Mouse (Mus musculus) CH12.LX (cell line): ENCODE results near the gene Dnm3. TPM values are rescaled to one million over a fixed set of nuclear protein-coding genes. Genes with fewer than 3 reads are reported as not detected.

Source experiments
- DNase-seq: peaks from one replicate; pipeline ENCODE4 v3.0.0-alpha.2; 2013; ENCODE audit errors: extremely low read depth
- H3K27ac ChIP-seq: 2 replicates; pipeline ENCODE4 v1.5.1; 2012; ENCODE audit warnings: low read depth, mild to moderate bottlenecking, control low read depth, moderate library complexity; ENCODE audit not compliant: insufficient read depth
- H3K27me3 ChIP-seq: replicated peaks from 2 replicates; pipeline ENCODE3; 2012; ENCODE audit warnings: inconsistent platforms
- H3K36me3 ChIP-seq, 2 experiments: replicated peaks in 1 of 2; 2 replicates each; pipeline versions ENCODE3 to v1.6.1; 2012; ENCODE audit warnings: inconsistent platforms in 1 of 2, low read length in 1 of 2, mild to moderate bottlenecking in 1 of 2, mixed read lengths in 1 of 2, moderate library complexity in 1 of 2; ENCODE audit not compliant: control insufficient read depth in 1 of 2, insufficient read depth in 1 of 2
- H3K4me1 ChIP-seq, 2 experiments: 2 replicates each; pipeline ENCODE4 v1.6.1; 2012; ENCODE audit warnings: inconsistent platforms in 1 of 2, moderate library complexity in 1 of 2; ENCODE audit not compliant: insufficient read depth in 2 of 2, control insufficient read depth in 1 of 2
- H3K4me2 ChIP-seq: 2 replicates; pipeline ENCODE4 v1.6.1; 2012; ENCODE audit warnings: low read depth, mild to moderate bottlenecking, control low read depth; ENCODE audit not compliant: poor library complexity, insufficient read depth, severe bottlenecking
- H3K4me3 ChIP-seq, 3 experiments: fragments of 150-350 bp in 1 of 3; sonication (generic) in 1 of 3; replicated peaks in 1 of 3; 2 replicates each; pipeline versions ENCODE3 to v1.5.1; 2011 to 2012; ENCODE audit warnings: low read depth in 2 of 3, low read length in 2 of 3, mild to moderate bottlenecking in 2 of 3, moderate library complexity in 2 of 3, control low read depth in 1 of 3, improper control_type of control experiment in 1 of 3, inconsistent platforms in 1 of 3, mixed read lengths in 1 of 3; ENCODE audit not compliant: poor library complexity in 1 of 3
- H3K79me2 ChIP-seq: replicated peaks from 2 replicates; pipeline ENCODE4 v1.6.1; 2012; ENCODE audit warnings: mild to moderate bottlenecking, moderate library complexity; ENCODE audit not compliant: control insufficient read depth, poor library complexity, insufficient read depth, severe bottlenecking; ENCODE audit errors: extremely low read depth
- H3K9ac ChIP-seq: 2 replicates; pipeline ENCODE4 v1.6.1; 2012; ENCODE audit warnings: low read depth, mild to moderate bottlenecking, control low read depth, moderate library complexity; ENCODE audit not compliant: insufficient read depth
- H3K9me3 ChIP-seq: replicated peaks from 2 replicates; pipeline ENCODE3; 2012; ENCODE audit warnings: low read length, inconsistent platforms, mixed read lengths
- BHLHE40 ChIP-seq: IDR thresholded peaks from 2 replicates; pipeline ENCODE4 v1.6.1; 2011; ENCODE audit warnings: mild to moderate bottlenecking, low read depth, low read length, improper control_type of control experiment
- CHD1 ChIP-seq: IDR thresholded peaks from 2 replicates; pipeline ENCODE4 v1.6.1; 2012; ENCODE audit warnings: low read depth, low read length, improper control_type of control experiment, inconsistent platforms
- CHD2 ChIP-seq: IDR thresholded peaks from 2 replicates; pipeline ENCODE4 v1.6.1; 2011; ENCODE audit warnings: low read length, improper control_type of control experiment
- CTCF ChIP-seq, 2 experiments: IDR thresholded peaks in 1 of 2; conservative IDR thresholded peaks in 1 of 2; 2 replicates each; pipeline ENCODE4 v1.5.1; 2011 to 2012; ENCODE audit warnings: low read depth in 2 of 2, low read length in 2 of 2, improper control_type of control experiment in 1 of 2, inconsistent platforms in 1 of 2, mild to moderate bottlenecking in 1 of 2, moderate library complexity in 1 of 2
- E2F4 ChIP-seq: IDR thresholded peaks from 2 replicates; pipeline ENCODE4 v1.6.1; 2011; ENCODE audit warnings: low read depth, low read length, improper control_type of control experiment; ENCODE audit not compliant: insufficient replicate concordance
- ELF1 ChIP-seq: IDR thresholded peaks from 2 replicates; pipeline ENCODE4 v1.6.1; 2014; ENCODE audit warnings: low read depth, mild to moderate bottlenecking, inconsistent platforms, low read length, improper control_type of control experiment
- EP300 ChIP-seq: IDR thresholded peaks from 2 replicates; pipeline ENCODE4 v1.6.1; 2011; ENCODE audit warnings: low read length, improper control_type of control experiment
- ETS1 ChIP-seq: conservative IDR thresholded peaks from 2 replicates; pipeline ENCODE4 v1.6.1; 2012; ENCODE audit warnings: low read depth, mild to moderate bottlenecking, inconsistent platforms, low read length, improper control_type of control experiment, moderate library complexity
- GABPA ChIP-seq: IDR thresholded peaks from 2 replicates; pipeline ENCODE4 v1.6.1; 2012; ENCODE audit warnings: low read depth, low read length, improper control_type of control experiment, inconsistent platforms; ENCODE audit not compliant: insufficient replicate concordance
- HCFC1 ChIP-seq: IDR thresholded peaks from 2 replicates; pipeline ENCODE4 v1.6.1; 2012; ENCODE audit warnings: low read depth, mild to moderate bottlenecking, inconsistent platforms, low read length, improper control_type of control experiment
- IRF4 ChIP-seq: IDR thresholded peaks from 2 replicates; pipeline ENCODE4 v1.6.1; 2014; ENCODE audit warnings: low read depth, mild to moderate bottlenecking, inconsistent platforms, low read length, improper control_type of control experiment
- JUN ChIP-seq: IDR thresholded peaks from 2 replicates; pipeline ENCODE4 v1.6.1; 2011; ENCODE audit warnings: low read depth, mild to moderate bottlenecking, low read length, improper control_type of control experiment, moderate library complexity; ENCODE audit not compliant: insufficient read depth
- JUND ChIP-seq: conservative IDR thresholded peaks from 2 replicates; pipeline ENCODE4 v1.6.1; 2011; ENCODE audit warnings: low read depth, low read length, improper control_type of control experiment
- KAT2A ChIP-seq: IDR thresholded peaks from 2 replicates; pipeline ENCODE4 v1.6.1; 2012; ENCODE audit warnings: low read length, improper control_type of control experiment, inconsistent platforms; ENCODE audit not compliant: insufficient replicate concordance
- MAFK ChIP-seq: IDR thresholded peaks from 2 replicates; pipeline ENCODE4 v1.6.1; 2011; ENCODE audit warnings: low read length, improper control_type of control experiment; ENCODE audit not compliant: insufficient replicate concordance
- MAX ChIP-seq: IDR thresholded peaks from 2 replicates; pipeline ENCODE4 v1.6.1; 2011; ENCODE audit warnings: low read length, improper control_type of control experiment
- MAZ ChIP-seq: IDR thresholded peaks from 2 replicates; pipeline ENCODE4 v1.6.1; 2012; ENCODE audit warnings: low read depth, mild to moderate bottlenecking, inconsistent platforms, low read length, improper control_type of control experiment, moderate library complexity
- MEF2A ChIP-seq: IDR thresholded peaks from 2 replicates; pipeline ENCODE4 v1.6.1; 2014; ENCODE audit warnings: low read depth, mild to moderate bottlenecking, inconsistent platforms, low read length, improper control_type of control experiment, borderline replicate concordance
- MXI1 ChIP-seq: IDR thresholded peaks from 2 replicates; pipeline ENCODE4 v1.6.1; 2011; ENCODE audit warnings: mild to moderate bottlenecking, low read depth, low read length, improper control_type of control experiment
- MYC ChIP-seq: IDR thresholded peaks from 2 replicates; pipeline ENCODE4 v1.6.1; 2011; ENCODE audit warnings: low read depth, mild to moderate bottlenecking, improper control_type of control experiment, low read length
- NELFE ChIP-seq: IDR thresholded peaks from 2 replicates; pipeline ENCODE4 v1.6.1; 2011; ENCODE audit warnings: low read depth, low read length, improper control_type of control experiment
- NRF1 ChIP-seq: IDR thresholded peaks from 2 replicates; pipeline ENCODE4 v1.6.1; 2014; ENCODE audit warnings: low read depth, mild to moderate bottlenecking, inconsistent platforms, low read length, improper control_type of control experiment, moderate library complexity
- PAX5 ChIP-seq: IDR thresholded peaks from 2 replicates; pipeline ENCODE4 v1.6.1; 2012; ENCODE audit warnings: low read length, inconsistent platforms, mixed read lengths
- POLR2A ChIP-seq: IDR thresholded peaks from 2 replicates; pipeline ENCODE4 v1.6.1; 2011; ENCODE audit warnings: low read depth, mild to moderate bottlenecking, improper control_type of control experiment, low read length
- POLR2AphosphoS2 ChIP-seq: IDR thresholded peaks from 2 replicates; pipeline ENCODE4 v1.6.1; 2011; ENCODE audit warnings: low read depth, low read length, improper control_type of control experiment
- RAD21 ChIP-seq: IDR thresholded peaks from 2 replicates; pipeline ENCODE4 v1.6.1; 2011; ENCODE audit warnings: low read depth, mild to moderate bottlenecking, low read length, improper control_type of control experiment, moderate library complexity
- RCOR1 ChIP-seq: conservative IDR thresholded peaks from 2 replicates; pipeline ENCODE4 v1.6.1; 2012; ENCODE audit warnings: low read depth, mild to moderate bottlenecking, inconsistent platforms, low read length, improper control_type of control experiment
- SIN3A ChIP-seq: IDR thresholded peaks from 2 replicates; pipeline ENCODE4 v1.6.1; 2012; ENCODE audit warnings: low read length, improper control_type of control experiment, inconsistent platforms
- SMC3 ChIP-seq: IDR thresholded peaks from 2 replicates; pipeline ENCODE4 v1.6.1; 2011; ENCODE audit warnings: low read depth, low read length, improper control_type of control experiment
- TBP ChIP-seq: conservative IDR thresholded peaks from 2 replicates; pipeline ENCODE4 v1.6.1; 2011; ENCODE audit warnings: low read depth, low read length, improper control_type of control experiment
- TCF12 ChIP-seq: IDR thresholded peaks from 2 replicates; pipeline ENCODE4 v1.6.1; 2014; ENCODE audit warnings: low read depth, mild to moderate bottlenecking, inconsistent platforms, low read length, improper control_type of control experiment
- UBTF ChIP-seq: IDR thresholded peaks from 2 replicates; pipeline ENCODE4 v1.6.1; 2012; ENCODE audit warnings: low read depth, mild to moderate bottlenecking, inconsistent platforms, low read length, improper control_type of control experiment, moderate library complexity
- USF1 ChIP-seq: IDR thresholded peaks from 2 replicates; pipeline ENCODE4 v1.6.1; 2014; ENCODE audit warnings: low read depth, mild to moderate bottlenecking, inconsistent platforms, low read length, improper control_type of control experiment
- USF2 ChIP-seq: conservative IDR thresholded peaks from 2 replicates; pipeline ENCODE4 v1.6.1; 2011; ENCODE audit warnings: low read depth, low read length, improper control_type of control experiment
- ZC3H11A ChIP-seq: IDR thresholded peaks from 2 replicates; pipeline ENCODE4 v1.6.1; 2012; ENCODE audit warnings: low read depth, mild to moderate bottlenecking, inconsistent platforms, low read length, improper control_type of control experiment
- ZKSCAN1 ChIP-seq: IDR thresholded peaks from 2 replicates; pipeline ENCODE4 v1.6.1; 2012; ENCODE audit warnings: low read depth, inconsistent platforms, low read length, improper control_type of control experiment, borderline replicate concordance
- ZMIZ1 ChIP-seq: IDR thresholded peaks from 2 replicates; pipeline ENCODE4 v1.6.1; 2012; ENCODE audit warnings: low read depth, mild to moderate bottlenecking, inconsistent platforms, low read length, improper control_type of control experiment
- ZNF384 ChIP-seq: IDR thresholded peaks from 2 replicates; pipeline ENCODE4 v1.6.1; 2012; ENCODE audit warnings: low read depth, low read length, improper control_type of control experiment, inconsistent platforms
- dilution Hi-C: fragments of 300-500 bp; cut with MboI; formaldehyde crosslinking; loops from 2 replicates; pipeline ENCODE4 v1.14.3; 2020; ENCODE audit warnings: low sequenced_read_pairs; ENCODE audit not compliant: extremely low pct_unique_long_range_greater_than_20kb, extremely low pct_ligation_motif_present
- in situ Hi-C: fragments of 300-500 bp; cut with MboI; formaldehyde crosslinking; loops from 3 replicates; pipeline ENCODE4 v1.14.3; 2019; ENCODE audit warnings: low sequenced_read_pairs, low pct_ligation_motif_present, low pct_unique_long_range_greater_than_20kb, mixed read lengths
- polyA plus RNA-seq: library from polyadenylated mRNA; unstranded; fragments of >175 nt; gene quantifications from 2 replicates; pipeline ENCODE4 v1.2.1, GENCODE M21; 2012; ENCODE audit warnings: low read depth; ENCODE audit not compliant: insufficient read length
- total RNA-seq, 2 experiments: library from RNA; depleted of rRNA; stranded (reverse); fragments of 300-350 nt in 1 of 2; fragments of >200 nt in 1 of 2; gene quantifications; 2 replicates each; pipeline ENCODE4 v1.2.3; 2012 to 2014

The Dnm3 gene
- total and polyA plus RNA-seq, 3 experiments, result 3.6 to 9.5 (median 6.9) TPM

DNA sequence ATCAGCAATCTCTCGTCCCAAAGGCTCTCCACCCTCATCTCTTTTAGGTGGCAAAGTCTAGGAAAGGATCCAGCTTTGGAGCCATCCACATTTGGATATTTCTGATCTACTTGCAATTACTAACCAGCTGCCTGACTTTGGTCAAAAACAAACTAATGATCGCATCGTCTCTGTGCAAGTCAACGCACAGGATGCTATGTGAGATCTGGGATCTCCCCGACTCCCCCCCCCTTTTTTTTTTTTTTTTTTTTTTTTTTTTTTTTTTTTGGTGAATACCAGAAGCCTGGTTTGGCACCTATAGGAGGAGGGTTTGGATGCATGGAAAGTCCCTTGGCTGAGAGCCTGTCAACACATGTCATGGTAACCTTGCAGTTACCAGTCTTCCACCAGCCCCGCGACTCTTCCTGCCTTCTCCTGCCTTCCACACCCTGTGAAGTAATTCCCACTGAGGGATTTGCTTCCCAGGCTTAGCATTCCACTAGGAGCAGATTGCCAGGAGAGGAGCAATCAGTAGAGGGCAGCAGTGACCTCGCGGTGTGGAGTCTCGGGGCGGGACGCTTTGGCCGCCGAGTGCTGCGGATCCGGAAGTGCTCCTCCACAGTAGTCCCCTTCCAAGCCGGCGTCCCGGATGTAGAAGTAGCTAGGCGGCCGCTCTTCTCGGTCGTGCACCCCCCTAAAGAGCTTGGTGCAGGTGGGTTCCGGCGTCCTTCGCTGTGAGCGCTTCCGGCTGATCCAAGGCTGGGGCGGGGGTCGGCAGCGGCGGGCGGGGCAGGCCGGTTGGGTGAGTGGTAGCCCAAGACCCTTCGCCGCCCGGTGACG, 509.0 kb downstream of the Dnm3 start, which contains the start of gene Pigc:
TSS of gene Pigc (plus strand) at position 598 of the 819 bp plus-strand sequence.
- TF ChIP-seq CHD2, result peak; percentile 86
- TF ChIP-seq UBTF, result no peak
- TF ChIP-seq MAX, result peak; percentile 73
- TF ChIP-seq TCF12, result peak; percentile 91
- no peak for TF ChIP-seq JUND
- peak; percentile 85 for TF ChIP-seq MEF2A
- no peak for TF ChIP-seq JUN
- peak; percentile 88; the same call in 1 of the 2 replicates for TF ChIP-seq KAT2A
- peak; percentile 86 for TF ChIP-seq ZNF384
- TF ChIP-seq NELFE, result peak; percentile 74
- peak; percentile 22; the same call in 1 of the 2 replicates for TF ChIP-seq BHLHE40
- no peak for TF ChIP-seq ZKSCAN1
- no peak; the same call in 1 of the 2 replicates for TF ChIP-seq EP300
- TF ChIP-seq ZMIZ1, result peak; percentile 68
- TF ChIP-seq ELF1, result peak; percentile 94
- 0 out of 2 replicates have a peak, but pooled peaks have one; percentile 22 for TF ChIP-seq TBP
- TF ChIP-seq CTCF (conservative IDR thresholded peaks at IDR 0.05 in 1 of 2, IDR thresholded peaks at IDR 0.05 in 1 of 2; ENCODE audit: low read depth in 2 of 2, low read length in 2 of 2), result peak; percentile 12 to 82; a peak in 2 of 4 replicates
- peak; percentile 92 for TF ChIP-seq MAZ
- TF ChIP-seq POLR2AphosphoS2, result no peak
- no peak; the same call in 1 of the 2 replicates for TF ChIP-seq ZC3H11A
- TF ChIP-seq USF2, result no peak
- peak; percentile 30; the same call in 1 of the 2 replicates for TF ChIP-seq NRF1
- TF ChIP-seq MAFK, result no peak
- TF ChIP-seq ETS1, result peak; percentile 37; the same call in 1 of the 2 replicates
- peak; percentile 67 for TF ChIP-seq POLR2A
- no peak for TF ChIP-seq PAX5
- TF ChIP-seq RAD21, result peak; percentile 62
- TF ChIP-seq HCFC1, result peak; percentile 93
- peak; percentile 38; the same call in 1 of the 2 replicates for TF ChIP-seq GABPA
- TF ChIP-seq IRF4, result peak; percentile 79
- no peak for TF ChIP-seq USF1
- no peak for TF ChIP-seq CHD1
- peak; percentile 94 for TF ChIP-seq SIN3A
- TF ChIP-seq MYC, result peak; percentile 85
- peak; percentile 60 for TF ChIP-seq SMC3
- TF ChIP-seq MXI1, result peak; percentile 79
- TF ChIP-seq RCOR1, result peak; percentile 90
- TF ChIP-seq E2F4, result no peak
- in situ Hi-C loops, result loop anchor here (10.0 to 25.0 kb wide), 2 partner anchors 84 to 581 kb away; partner anchors contain the start of gene Tnfsf4
- Histone ChIP-seq H3K36me3 (peaks cover 4 to 18% of the 10 kb centered on the region in 2 experiments), H3K27me3 (no peaks in the 10 kb centered on the region), H3K27ac (peak within 1 kb of the TSS; percentile 7; the same call in 1 of the 2 replicates), H3K9ac (peak within 1 kb of the TSS; percentile 45), H3K4me3 (peak within 1 kb of the TSS; percentile 67 to 79 (median 70)), H3K4me2 (peak within 1 kb of the TSS; percentile 82), H3K4me1 (peaks cover under 1 to 33% of the 10 kb centered on the region in 2 experiments; a peak in 3 of 4 replicates), H3K79me2 (peaks cover 8% of the 10 kb centered on the region), H3K9me3 (no peaks in the 10 kb centered on the region)
- DNase-seq, result peak; percentile 94
- dilution Hi-C loops, result no loop called here
